Mouse (Mus musculus): Measurements from ENCODE around the gene Ripply2. TPM values are rescaled to one million over a fixed set of nuclear protein-coding genes. Genes with fewer than 3 reads are reported as not detected.
"Not testable (repeated sequence)": the region's sequence is repeated elsewhere in the genome, so short reads cannot be mapped to it uniquely, and the experiment has no call there.

Ripply2 gene
- polyA plus RNA-seq (2012; ENCODE audit: insufficient read depth, insufficient read length, missing spikeins) = not detected in 2 replicates

DNA sequence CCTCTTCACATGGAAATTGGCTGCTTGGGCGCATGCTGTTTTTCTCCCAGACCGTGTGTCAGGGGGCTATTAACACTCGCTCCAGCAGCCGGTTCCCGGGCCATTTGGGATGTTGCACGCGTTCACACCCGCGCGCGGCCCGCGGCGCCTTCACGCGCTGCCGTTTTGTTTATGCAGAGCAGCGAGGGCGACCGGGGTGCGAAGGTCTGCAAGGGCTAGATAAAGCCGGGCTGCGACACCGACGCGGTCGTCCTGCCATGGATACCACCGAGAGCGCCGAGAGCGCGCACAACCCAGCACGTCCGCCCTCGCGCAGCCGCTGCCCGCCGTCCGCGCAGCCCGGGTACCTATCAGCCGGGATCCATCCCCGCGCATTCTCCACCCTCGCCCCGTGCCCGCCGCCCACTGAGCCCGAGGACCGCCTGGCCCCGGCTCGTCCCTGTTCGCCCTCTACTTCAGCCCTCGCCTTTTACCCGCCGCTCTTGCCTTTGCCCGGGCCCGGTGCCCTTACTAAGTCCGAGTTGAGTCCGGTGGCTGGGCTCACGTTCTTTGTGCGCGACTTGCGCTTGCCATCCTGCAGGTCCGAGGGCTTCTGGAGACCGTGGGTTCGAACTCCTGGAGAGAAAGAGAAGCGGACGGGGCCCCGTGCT is at the start of gene Ripply2:
Gene Ripply2 (plus strand): TSS at position 250 of the 650 bp plus-strand sequence.
- H3K4me3 ChIP-seq (ENCODE audit: insufficient read depth, low read length) = peak within 1 kb of the TSS; percentile 59
- no peak for TF ChIP-seq CTCF (IDR thresholded peaks at IDR 0.05; ENCODE audit: low read depth, low read length)
- no peak for TF ChIP-seq POLR2A (IDR thresholded peaks at IDR 0.05; ENCODE audit: borderline replicate concordance, low read depth, low read length)
- H3K4me1 ChIP-seq (ENCODE audit: control insufficient read depth, insufficient read depth, low read length) = peaks cover 2% of the 10 kb centered on the region; the same call in 1 of the 2 replicates
- no peak within 1 kb of the TSS for H3K27ac ChIP-seq (ENCODE audit: insufficient read depth, low read depth, low read length)

DNA sequence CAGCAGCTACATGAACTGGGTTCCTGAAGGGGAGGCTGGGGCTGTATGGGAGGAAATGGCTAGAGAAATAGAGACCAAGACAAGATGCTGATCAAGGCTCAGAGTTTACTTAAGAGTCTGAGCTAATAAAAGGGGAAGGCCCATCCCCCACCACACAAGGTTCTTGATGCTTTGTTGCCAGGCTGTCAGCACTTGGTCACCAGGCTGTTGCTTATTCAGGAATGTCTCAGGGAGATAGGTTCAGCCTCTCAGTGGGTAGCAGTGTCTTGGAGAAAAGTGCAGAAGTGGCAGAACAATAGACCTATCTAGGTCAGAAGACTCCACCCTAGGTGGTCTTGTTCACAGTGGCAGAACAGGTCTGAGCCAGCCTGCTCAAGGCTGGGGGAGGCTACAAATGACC is 42.9 kb upstream of the Ripply2 start:
- H3K4me3 ChIP-seq (ENCODE audit: insufficient read depth, low read length); H3K27ac ChIP-seq (ENCODE audit: insufficient read depth, low read depth, low read length); H3K4me1 ChIP-seq (ENCODE audit: control insufficient read depth, insufficient read depth, low read length): not testable (repeated sequence)

DNA sequence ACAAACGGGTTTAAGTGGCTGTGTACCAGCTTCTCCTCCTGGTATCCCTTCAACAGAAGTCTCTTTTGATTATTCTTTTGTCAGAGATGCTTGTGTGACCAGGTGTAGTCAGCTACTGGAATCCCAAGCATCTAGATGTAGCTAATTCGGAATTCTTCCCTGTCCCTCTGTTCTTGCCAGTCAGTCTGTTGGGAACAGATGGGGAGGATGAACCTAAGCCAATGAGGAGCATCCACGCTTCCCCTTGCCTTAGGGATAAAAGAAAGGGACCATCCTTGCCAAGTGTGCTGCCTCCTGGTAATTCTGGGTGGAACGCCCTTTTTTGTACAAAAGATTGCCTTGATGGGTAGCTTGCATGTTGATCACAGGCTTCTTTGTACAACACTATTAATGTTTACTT is 41.8 kb upstream of the Ripply2 start:
- H3K27ac ChIP-seq (ENCODE audit: insufficient read depth, low read depth, low read length) = no peak overlapping the region
- no peak overlapping the region for H3K4me3 ChIP-seq (ENCODE audit: insufficient read depth, low read length)
- no peaks in the 10 kb centered on the region for H3K4me1 ChIP-seq (ENCODE audit: control insufficient read depth, insufficient read depth, low read length)
- no peak for TF ChIP-seq POLR2A (IDR thresholded peaks at IDR 0.05; ENCODE audit: borderline replicate concordance, low read depth, low read length)
- no peak for TF ChIP-seq CTCF (IDR thresholded peaks at IDR 0.05; ENCODE audit: low read depth, low read length)

DNA sequence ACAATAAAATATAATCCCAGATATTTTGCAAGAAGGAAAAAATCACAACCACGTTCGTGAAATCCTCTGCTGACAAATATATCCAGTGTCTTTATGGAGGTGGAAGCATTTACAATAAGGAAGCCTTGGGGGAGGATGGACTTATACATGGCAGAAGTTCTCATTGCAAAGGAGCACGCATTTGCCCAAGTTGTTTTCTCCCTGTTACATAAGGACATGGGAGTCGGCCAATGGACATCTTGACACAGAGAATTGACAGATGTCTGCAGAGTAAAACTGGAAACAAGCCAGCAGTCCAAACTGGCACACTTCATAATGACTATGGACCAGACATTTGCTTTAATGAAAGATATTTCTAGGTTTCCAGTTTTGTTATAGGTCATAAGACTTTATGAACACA is 38.4 kb upstream of the Ripply2 start:
- TF ChIP-seq CTCF (IDR thresholded peaks at IDR 0.05; ENCODE audit: low read depth, low read length) (no peak), POLR2A (IDR thresholded peaks at IDR 0.05; ENCODE audit: borderline replicate concordance, low read depth, low read length) (no peak)
- no peak overlapping the region for H3K27ac ChIP-seq (ENCODE audit: insufficient read depth, low read depth, low read length)

DNA sequence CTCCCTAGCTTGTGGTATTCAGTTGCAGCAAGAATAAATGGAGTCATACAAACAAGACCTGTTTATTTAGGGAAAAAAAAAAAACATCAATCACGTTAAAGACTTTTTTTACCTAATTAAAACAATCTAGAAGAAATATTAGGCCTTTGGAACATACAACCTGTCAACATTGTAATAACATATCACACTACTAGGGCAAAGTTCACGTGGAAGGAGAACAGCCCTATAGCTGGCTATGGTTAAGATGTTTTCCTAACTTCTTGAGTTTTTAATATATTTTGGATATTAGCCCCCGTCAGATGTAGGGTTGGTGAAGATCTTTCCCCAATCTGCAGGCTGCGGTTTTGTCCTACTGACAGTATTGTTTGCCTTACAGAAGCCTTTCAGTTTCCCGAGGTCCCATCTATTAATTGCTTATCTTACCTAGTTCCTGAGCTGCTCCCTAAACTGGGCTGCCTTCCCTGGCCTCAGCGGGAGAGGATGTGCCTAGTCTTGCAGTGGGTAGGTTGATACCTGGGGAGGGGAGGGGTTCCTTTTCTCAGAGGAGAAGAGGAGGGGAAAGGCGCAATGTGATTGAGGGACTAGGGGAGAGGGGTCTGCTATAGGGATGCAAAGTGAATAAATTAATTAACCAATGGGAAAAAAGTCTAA is 37.0 kb upstream of the Ripply2 start:
- H3K27ac ChIP-seq (ENCODE audit: insufficient read depth, low read depth, low read length) = no peak overlapping the region
- TF ChIP-seq POLR2A (IDR thresholded peaks at IDR 0.05; ENCODE audit: borderline replicate concordance, low read depth, low read length) = no peak
- no peak for TF ChIP-seq CTCF (IDR thresholded peaks at IDR 0.05; ENCODE audit: low read depth, low read length)

More for the DNA sequence above, 38.4 kb upstream of the Ripply2 start:
- Histone ChIP-seq H3K4me1 (ENCODE audit: control insufficient read depth, insufficient read depth, low read length) (peaks cover 4% of the 10 kb centered on the region; the same call in 1 of the 2 replicates), H3K4me3 (ENCODE audit: insufficient read depth, low read length) (no peak overlapping the region)

DNA sequence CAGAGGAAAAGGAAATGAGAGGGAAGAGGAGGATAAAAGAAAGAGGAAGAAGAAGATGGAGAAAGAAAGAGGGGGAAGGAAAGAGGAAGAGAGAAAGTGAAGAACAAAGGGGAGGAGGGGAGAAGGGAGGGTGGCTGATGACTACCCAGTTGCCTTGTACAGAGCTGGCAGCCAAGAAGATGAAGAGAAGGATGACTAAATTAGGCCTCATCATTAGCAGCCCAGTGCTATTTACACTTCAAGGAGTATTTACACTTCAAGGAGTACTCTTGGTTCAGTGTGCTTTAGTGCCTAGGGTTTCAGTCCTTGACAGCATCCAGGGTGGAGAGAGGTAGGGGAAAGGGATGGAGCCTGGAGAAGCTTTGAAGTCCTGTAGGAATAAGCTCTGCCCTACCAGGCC is 35.3 kb upstream of the Ripply2 start:
- TF ChIP-seq CTCF (IDR thresholded peaks at IDR 0.05; ENCODE audit: low read depth, low read length) = no peak
- no peak for TF ChIP-seq POLR2A (IDR thresholded peaks at IDR 0.05; ENCODE audit: borderline replicate concordance, low read depth, low read length)
- Histone ChIP-seq H3K4me1 (ENCODE audit: control insufficient read depth, insufficient read depth, low read length) (peaks cover 4% of the 10 kb centered on the region; the same call in 1 of the 2 replicates), H3K27ac (ENCODE audit: insufficient read depth, low read depth, low read length) (no peak overlapping the region), H3K4me3 (ENCODE audit: insufficient read depth, low read length) (no peak overlapping the region)

More for the DNA sequence above, 37.0 kb upstream of the Ripply2 start:
- Histone ChIP-seq H3K4me3 (ENCODE audit: insufficient read depth, low read length) (no peak overlapping the region), H3K4me1 (ENCODE audit: control insufficient read depth, insufficient read depth, low read length) (peaks cover 4% of the 10 kb centered on the region; the same call in 1 of the 2 replicates)

DNA sequence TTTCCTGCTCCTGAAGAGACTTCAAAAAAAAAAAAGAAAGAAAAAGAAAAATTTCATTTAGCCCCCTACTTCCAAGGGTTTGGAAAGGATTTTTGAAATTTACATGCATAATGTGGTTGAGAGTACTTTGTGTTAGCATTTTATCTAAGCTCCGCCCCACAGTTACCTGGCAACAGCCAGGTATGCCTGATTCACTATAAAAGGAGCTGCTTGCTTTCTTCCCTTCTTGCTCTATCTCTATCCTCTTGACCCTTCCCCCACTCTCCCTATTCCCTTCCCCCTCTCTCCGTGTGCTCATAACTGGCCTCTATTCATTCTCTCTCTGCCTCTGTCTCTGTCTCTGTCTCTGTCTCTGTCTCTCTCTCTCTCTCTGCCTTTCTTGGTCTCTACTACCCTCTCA is 34.4 kb upstream of the Ripply2 start:
- Histone ChIP-seq H3K27ac (ENCODE audit: insufficient read depth, low read depth, low read length) (no peak overlapping the region), H3K4me3 (ENCODE audit: insufficient read depth, low read length) (no peak overlapping the region), H3K4me1 (ENCODE audit: control insufficient read depth, insufficient read depth, low read length) (peaks cover 4% of the 10 kb centered on the region; the same call in 1 of the 2 replicates)
- TF ChIP-seq CTCF (IDR thresholded peaks at IDR 0.05; ENCODE audit: low read depth, low read length) = no peak

DNA sequence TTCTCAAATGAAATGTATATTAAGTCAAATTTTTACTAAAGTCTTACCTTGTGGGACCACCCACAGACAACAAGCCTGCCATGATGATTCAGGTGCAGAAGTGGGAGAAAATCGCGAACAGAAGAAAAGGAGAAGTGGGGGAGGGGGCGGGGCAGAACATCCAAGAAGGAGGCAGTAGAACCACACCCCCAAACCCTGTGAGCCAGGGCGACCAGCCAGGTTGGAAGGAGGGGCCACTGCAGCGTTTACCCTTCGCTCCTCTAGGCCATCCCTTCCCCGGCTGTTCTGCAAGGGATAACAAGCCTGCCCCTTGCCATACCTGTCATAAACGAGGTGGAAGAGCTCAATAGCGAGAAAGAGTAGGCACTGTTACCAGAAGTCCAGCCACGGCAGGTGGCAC is 33.8 kb upstream of the Ripply2 start:
- H3K4me3 ChIP-seq (ENCODE audit: insufficient read depth, low read length) = no peak overlapping the region
- peaks cover 4% of the 10 kb centered on the region; the same call in 1 of the 2 replicates for H3K4me1 ChIP-seq (ENCODE audit: control insufficient read depth, insufficient read depth, low read length)
- TF ChIP-seq CTCF (IDR thresholded peaks at IDR 0.05; ENCODE audit: low read depth, low read length) = no peak
- no peak for TF ChIP-seq POLR2A (IDR thresholded peaks at IDR 0.05; ENCODE audit: borderline replicate concordance, low read depth, low read length)
- H3K27ac ChIP-seq (ENCODE audit: insufficient read depth, low read depth, low read length) = no peak overlapping the region

DNA sequence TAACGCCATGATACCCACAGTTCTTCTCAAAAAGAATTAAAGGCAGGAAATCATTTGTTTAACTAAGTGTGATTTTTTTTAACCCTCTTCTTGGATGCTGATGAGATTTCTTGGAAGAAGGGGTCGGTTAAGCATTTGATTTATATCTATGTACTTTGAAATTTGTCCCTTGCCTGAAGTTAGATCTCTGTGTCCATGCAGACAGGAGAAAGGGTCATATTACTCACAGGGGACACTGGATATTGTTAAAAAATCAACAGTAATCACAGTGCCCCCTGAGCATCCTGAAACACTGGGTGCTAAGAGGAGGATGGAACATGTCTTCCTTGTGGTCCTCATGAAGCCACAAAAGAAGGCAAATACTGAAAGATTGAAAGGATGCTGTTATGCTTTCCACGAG is 30.8 kb upstream of the Ripply2 start:
- H3K27ac ChIP-seq (ENCODE audit: insufficient read depth, low read depth, low read length) = no peak overlapping the region
- no peak for TF ChIP-seq CTCF (IDR thresholded peaks at IDR 0.05; ENCODE audit: low read depth, low read length)
- TF ChIP-seq POLR2A (IDR thresholded peaks at IDR 0.05; ENCODE audit: borderline replicate concordance, low read depth, low read length) = no peak

DNA sequence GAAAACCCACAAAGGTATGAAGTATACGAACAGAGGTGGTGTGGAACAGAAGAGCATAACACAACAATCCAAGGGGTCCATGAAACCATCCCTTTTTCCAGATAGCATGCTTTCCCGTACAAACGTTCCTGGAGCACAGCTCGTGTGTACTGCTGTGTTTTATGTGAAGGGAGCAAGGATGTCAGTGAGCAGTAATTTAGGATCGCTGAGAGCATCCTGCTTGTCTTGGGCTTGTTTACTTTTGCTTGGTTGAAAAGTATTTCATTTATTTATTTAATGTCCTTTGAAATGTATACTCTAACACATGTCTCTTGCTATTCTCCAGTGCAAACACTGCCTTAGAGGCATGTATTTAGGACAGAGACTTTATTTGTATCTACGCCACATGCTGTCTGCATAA is 30.2 kb upstream of the Ripply2 start:
- Histone ChIP-seq H3K4me1 (ENCODE audit: control insufficient read depth, insufficient read depth, low read length) (peaks cover 4% of the 10 kb centered on the region; the same call in 1 of the 2 replicates), H3K4me3 (ENCODE audit: insufficient read depth, low read length) (no peak overlapping the region), H3K27ac (ENCODE audit: insufficient read depth, low read depth, low read length) (no peak overlapping the region)
- no peak for TF ChIP-seq POLR2A (IDR thresholded peaks at IDR 0.05; ENCODE audit: borderline replicate concordance, low read depth, low read length)
- TF ChIP-seq CTCF (IDR thresholded peaks at IDR 0.05; ENCODE audit: low read depth, low read length) = no peak

More for the DNA sequence above, 30.8 kb upstream of the Ripply2 start:
- Histone ChIP-seq H3K4me1 (ENCODE audit: control insufficient read depth, insufficient read depth, low read length) (peaks cover 4% of the 10 kb centered on the region; the same call in 1 of the 2 replicates), H3K4me3 (ENCODE audit: insufficient read depth, low read length) (no peak overlapping the region)

Data from bone marrow macrophage, adult 2 months (primary cell).